Mouse (Mus musculus): ENCODE data around the gene Ifna5. TPM values are rescaled to one million over a fixed set of nuclear protein-coding genes. Genes with fewer than 3 reads are reported as not detected.
"Not testable (repeated sequence)": the region's sequence is repeated elsewhere in the genome, so short reads cannot be mapped to it uniquely, and the experiment has no call there.

Gene Ifna5
- total RNA-seq (2021) = not detected

DNA sequence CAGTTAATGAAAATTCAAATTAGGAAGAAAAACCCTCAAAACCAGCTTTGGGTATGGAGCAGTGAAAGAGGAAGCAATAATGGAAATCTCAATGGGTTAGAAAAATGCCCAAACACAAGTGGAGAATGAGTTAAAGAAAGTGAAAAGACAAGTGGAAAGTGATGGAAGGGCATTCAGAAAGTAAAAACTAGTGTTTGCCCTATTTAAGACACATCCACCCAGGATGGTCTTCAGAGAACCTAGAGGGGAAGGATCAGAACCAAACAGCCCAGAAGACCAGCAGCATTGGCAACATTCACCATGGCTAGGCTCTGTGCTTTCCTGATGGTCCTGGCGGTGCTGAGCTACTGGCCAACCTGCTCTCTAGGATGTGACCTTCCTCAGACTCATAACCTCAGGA, at the start of gene Ifna5:
TSS of gene Ifna5 (plus strand) at position 301 of the 400 bp plus-strand sequence.
- DNase-seq (ENCODE audit: low spot score); intact Hi-C loops (cut with DNase I): not testable (repeated sequence)

DNA sequence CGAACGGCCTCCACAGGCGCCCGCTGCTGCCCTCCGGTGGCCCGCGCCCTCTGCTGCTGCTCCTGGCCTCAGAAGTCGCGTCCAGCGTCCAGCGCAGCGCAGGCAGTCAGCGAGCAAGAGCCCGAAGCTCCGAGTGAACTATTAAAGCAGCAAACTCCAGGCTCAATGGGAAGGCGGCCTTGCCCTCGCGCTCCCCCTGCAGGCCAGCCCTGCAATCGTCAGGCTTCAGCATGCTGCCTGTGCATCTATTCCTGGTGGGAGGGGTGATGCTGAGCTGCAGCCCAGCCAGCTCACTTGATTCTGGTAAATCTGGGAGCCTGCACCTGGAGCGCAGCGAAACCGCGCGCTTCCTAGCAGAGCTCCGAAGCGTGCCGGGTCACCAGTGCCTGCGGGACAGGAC, 46.9 kb upstream of the Ifna5 start, which contains the start of gene Gm13277:
TSS of gene Gm13277 (plus strand) at position 231 of the 400 bp plus-strand sequence.
- DNase-seq (ENCODE audit: low spot score) = peak; percentile 55
- intact Hi-C loops (cut with DNase I) = not testable (repeated sequence)

DNA sequence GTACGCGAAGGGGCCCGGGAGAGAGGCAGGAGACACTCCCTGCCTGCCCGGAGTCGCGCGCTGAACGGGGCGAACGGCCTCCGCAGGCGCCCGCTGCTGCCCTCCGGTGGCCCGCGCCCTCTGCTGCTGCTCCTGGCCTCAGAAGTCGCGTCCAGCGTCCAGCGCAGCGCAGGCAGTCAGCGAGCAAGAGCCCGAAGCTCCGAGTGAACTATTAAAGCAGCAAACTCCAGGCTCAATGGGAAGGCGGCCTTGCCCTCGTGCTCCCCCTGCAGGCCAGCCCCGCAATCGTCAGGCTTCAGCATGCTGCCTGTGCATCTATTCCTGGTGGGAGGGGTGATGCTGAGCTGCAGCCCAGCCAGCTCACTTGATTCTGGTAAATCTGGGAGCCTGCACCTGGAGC, 44.1 kb upstream of the Ifna5 start, which contains the start of gene Gm13278:
TSS of gene Gm13278 (plus strand) at position 301 of the 400 bp plus-strand sequence.
- DNase-seq (ENCODE audit: low spot score); intact Hi-C loops (cut with DNase I): not testable (repeated sequence)

DNA sequence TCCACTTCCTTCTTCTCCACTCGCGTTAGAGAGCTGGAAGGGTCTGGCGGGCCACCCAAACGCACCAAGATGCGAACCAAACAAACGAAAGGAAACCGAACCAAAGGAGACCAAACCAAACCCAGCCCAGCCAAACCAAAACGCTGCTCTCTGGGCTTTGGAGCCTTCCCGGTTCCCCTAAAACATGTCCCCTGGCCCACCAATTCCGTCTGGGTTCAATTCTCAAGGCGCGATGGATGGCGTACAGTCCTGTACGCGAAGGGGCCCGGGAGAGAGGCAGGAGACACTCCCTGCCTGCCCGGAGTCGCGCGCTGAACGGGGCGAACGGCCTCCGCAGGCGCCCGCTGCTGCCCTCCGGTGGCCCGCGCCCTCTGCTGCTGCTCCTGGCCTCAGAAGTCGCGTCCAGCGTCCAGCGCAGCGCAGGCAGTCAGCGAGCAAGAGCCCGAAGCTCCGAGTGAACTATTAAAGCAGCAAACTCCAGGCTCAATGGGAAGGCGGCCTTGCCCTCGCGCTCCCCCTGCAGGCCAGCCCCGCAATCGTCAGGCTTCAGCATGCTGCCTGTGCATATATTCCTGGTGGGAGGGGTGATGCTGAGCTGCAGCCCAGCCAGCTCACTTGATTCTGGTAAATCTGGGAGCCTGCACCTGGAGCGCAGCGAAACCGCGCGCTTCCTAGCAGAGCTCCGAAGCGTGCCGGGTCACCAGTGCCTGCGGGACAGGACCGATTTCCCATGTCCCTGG, 41.2 kb upstream of the Ifna5 start, which contains the start of gene Gm13275:
TSS of gene Gm13275 (plus strand) at position 552 of the 740 bp plus-strand sequence.
- intact Hi-C loops (cut with DNase I) = not testable (repeated sequence)
- DNase-seq (ENCODE audit: low spot score) = peak; percentile 76

DNA sequence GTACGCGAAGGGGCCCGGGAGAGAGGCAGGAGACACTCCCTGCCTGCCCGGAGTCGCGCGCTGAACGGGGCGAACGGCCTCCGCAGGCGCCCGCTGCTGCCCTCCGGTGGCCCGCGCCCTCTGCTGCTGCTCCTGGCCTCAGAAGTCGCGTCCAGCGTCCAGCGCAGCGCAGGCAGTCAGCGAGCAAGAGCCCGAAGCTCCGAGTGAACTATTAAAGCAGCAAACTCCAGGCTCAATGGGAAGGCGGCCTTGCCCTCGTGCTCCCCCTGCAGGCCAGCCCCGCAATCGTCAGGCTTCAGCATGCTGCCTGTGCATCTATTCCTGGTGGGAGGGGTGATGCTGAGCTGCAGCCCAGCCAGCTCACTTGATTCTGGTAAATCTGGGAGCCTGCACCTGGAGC, 38.2 kb upstream of the Ifna5 start, which contains the start of gene Gm13279:
TSS of gene Gm13279 (plus strand) at position 301 of the 400 bp plus-strand sequence.
- DNase-seq (ENCODE audit: low spot score); intact Hi-C loops (cut with DNase I): not testable (repeated sequence)

DNA sequence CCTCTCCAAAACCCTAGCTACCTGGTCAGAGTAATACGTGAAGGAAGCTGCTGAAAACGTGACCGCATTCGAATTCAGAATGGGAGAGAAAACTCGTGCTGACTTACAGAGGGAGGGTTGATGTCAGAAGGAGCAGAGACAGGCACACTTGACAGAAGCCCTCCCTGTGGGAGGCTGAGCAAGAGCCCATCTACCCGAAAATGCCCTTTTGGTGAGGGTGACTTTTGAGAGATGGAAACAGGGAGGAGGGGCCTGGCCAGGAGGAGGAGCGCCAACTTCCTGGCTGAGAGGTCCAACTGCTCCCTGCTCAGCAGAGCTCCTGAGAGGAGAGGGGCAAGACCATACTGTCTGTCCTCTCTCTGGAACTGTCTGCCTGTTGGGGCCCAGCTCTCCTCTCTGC, 36.0 kb upstream of the Ifna5 start, which contains the start of gene Gm13285:
TSS of gene Gm13285 (plus strand) at position 301 of the 400 bp plus-strand sequence.
- intact Hi-C loops (cut with DNase I); DNase-seq (ENCODE audit: low spot score): not testable (repeated sequence)

DNA sequence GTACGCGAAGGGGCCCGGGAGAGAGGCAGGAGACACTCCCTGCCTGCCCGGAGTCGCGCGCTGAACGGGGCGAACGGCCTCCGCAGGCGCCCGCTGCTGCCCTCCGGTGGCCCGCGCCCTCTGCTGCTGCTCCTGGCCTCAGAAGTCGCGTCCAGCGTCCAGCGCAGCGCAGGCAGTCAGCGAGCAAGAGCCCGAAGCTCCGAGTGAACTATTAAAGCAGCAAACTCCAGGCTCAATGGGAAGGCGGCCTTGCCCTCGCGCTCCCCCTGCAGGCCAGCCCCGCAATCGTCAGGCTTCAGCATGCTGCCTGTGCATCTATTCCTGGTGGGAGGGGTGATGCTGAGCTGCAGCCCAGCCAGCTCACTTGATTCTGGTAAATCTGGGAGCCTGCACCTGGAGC, 32.4 kb upstream of the Ifna5 start, which contains the start of gene Gm13287:
TSS of gene Gm13287 (plus strand) at position 301 of the 400 bp plus-strand sequence.
- intact Hi-C loops (cut with DNase I); DNase-seq (ENCODE audit: low spot score): not testable (repeated sequence)

DNA sequence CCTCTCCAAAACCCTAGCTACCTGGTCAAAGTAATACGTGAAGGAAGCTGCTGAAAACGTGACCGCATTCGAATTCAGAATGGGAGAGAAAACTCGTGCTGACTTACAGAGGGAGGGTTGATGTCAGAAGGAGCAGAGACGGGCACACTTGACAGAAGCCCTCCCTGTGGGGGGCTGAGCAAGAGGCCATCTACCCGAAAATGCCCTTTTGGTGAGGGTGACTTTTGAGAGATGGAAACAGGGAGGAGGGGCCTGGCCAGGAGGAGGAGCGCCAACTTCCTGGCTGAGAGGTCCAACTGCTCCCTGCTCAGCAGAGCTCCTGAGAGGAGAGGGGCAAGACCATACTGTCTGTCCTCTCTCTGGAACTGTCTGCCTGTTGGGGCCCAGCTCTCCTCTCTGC, 30.1 kb upstream of the Ifna5 start, which contains the start of gene Gm13288:
TSS of gene Gm13288 (plus strand) at position 301 of the 400 bp plus-strand sequence.
- DNase-seq (ENCODE audit: low spot score); intact Hi-C loops (cut with DNase I): not testable (repeated sequence)

DNA sequence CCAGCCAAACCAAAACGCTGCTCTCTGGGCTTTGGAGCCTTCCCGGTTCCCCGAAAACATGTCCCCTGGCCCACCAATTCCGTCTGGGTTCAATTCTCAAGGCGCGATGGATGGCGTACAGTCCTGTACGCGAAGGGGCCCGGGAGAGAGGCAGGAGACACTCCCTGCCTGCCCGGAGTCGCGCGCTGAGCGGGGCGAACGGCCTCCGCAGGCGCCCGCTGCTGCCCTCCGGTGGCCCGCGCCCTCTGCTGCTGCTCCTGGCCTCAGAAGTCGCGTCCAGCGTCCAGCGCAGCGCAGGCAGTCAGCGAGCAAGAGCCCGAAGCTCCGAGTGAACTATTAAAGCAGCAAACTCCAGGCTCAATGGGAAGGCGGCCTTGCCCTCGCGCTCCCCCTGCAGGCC, 29.6 kb upstream of the Ifna5 start:
- intact Hi-C loops (cut with DNase I) = not testable (repeated sequence)
- DNase-seq (ENCODE audit: low spot score) = peak; percentile 21

DNA sequence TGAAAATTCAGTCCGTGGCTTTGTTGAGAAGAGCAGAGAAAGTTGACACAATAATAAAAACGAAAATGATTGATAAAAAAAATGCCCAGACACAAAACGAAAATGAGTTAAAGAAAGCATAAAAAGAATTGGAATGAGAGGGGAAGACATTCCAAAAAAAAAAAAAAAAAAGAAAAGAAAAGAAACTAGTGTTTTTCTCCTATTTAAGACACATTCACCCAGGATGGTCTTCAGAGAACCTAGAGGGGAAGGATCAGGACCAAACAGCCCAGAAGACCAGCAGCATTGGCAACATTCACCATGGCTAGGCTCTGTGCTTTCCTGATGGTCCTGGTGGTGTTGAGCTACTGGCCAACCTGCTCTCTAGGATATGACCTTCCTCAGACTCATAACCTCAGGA, 19.4 kb upstream of the Ifna5 start, which contains the start of gene Ifna7:
TSS of gene Ifna7 (plus strand) at position 301 of the 400 bp plus-strand sequence.
- DNase-seq (ENCODE audit: low spot score) = no peak
- intact Hi-C loops (cut with DNase I) = no loop called here

DNA sequence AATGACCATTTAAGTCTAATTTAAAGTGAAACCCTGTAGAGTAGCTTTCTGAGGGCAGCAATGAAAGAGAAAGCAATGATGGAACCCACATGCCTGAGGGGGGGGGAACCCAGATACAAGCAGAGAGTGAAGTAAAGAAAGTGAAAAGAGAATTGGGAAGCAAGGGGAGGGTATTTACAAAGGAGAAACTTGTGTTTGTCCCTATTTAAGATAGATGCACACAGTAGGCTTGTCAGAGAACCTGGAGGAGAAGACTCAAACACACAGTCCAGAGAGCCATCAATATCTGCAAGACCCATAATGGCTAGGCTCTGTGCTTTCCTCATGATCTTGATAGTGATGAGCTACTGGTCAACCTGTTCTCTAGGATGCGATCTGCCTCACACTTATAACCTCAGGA, 15.7 kb upstream of the Ifna5 start, which contains the start of gene Ifna11:
TSS of gene Ifna11 (plus strand) at position 301 of the 400 bp plus-strand sequence.
- intact Hi-C loops (cut with DNase I) = loop anchor here (5.0 kb wide), 1 partner anchor 137 kb away; the partner anchor contains the start of gene Ifna2
- DNase-seq (ENCODE audit: low spot score) = no peak

DNA sequence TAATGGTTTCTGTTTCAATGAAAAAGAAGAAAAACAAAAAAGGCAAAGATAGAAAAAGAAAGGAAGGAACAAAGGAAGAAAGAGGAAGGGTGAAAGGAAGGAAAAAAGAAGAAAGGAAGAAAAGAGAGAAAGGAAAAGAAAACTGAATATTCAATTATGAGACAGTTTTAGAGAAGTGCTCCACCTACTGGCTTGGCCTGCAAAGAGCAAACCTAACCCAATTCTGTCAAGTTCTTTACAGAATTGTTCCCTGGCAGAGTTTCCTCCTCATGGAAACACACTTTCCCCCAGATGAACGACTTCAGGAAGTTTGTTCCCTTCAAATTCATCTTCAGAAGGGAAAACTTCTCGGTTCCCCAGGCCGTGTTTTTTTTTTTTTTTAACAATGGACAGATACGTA, 12.3 kb upstream of the Ifna5 start:
- intact Hi-C loops (cut with DNase I) = loop anchor here (5.0 kb wide), 1 partner anchor 141 kb away; the partner anchor contains the start of gene Ifna2
- DNase-seq (ENCODE audit: low spot score) = no peak

DNA sequence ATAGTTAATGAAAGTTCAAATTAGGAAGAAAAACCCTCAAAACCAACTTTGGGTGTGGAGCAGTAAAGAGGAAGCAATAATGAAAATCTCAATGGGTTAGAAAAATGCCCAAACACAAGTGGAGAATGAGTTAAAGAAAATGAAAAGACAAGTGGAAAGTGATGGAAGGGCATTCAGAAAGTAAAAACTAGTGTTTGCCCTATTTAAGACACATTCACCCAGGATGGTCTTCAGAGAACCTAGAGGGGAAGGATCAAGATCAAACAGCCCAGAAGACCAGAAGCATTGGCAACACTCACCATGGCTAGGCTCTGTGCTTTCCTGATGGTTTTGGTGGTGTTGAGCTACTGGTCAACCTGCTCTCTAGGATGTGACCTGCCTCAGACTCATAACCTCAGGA, 8.2 kb upstream of the Ifna5 start, which contains the start of gene Ifna6:
TSS of gene Ifna6 (plus strand) at position 301 of the 400 bp plus-strand sequence.
- DNase-seq (ENCODE audit: low spot score); intact Hi-C loops (cut with DNase I): not testable (repeated sequence)

DNA sequence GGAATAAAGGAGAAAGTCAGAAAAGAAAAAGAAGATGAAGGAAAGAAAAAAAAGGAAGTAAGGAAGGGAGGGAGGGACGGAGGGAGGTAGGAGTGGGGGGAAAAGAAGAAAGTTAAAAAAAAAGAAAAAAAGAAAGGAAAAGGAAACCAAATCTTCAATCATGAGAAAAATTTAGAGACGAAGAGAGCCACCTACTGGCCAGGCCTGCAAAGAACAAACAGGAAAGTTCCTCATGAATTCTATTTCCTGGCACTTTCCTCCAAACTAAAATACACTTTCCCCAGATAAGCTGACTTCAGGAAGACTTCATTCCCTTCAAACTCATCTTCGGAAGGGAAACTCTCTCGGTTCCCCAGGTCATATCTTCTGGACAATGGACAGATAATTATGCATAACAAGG, 4.8 kb upstream of the Ifna5 start:
- DNase-seq (ENCODE audit: low spot score) = no peak
- intact Hi-C loops (cut with DNase I) = no loop called here

DNA sequence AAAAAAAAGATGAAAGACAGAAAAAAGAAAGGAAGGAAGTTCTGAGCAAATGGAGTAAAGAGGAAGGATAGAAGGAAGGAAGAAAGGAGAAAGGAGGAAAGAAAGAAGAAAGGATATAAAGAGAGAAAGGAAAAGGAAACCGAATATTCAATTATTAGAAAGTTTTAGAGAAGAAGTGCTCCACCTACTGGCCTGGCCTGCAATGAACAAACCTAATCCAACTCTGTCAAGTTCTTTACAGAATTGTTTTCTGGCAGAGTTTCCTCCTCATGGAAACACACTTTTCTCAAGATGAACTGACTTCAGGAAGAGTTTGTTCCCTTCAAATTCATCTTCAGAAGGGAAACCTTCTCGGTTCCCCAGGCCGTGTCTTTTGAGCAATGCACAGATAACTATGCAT, 3.5 kb downstream of the Ifna5 start:
- intact Hi-C loops (cut with DNase I) = no loop called here
- no peak for DNase-seq (ENCODE audit: low spot score)

DNA sequence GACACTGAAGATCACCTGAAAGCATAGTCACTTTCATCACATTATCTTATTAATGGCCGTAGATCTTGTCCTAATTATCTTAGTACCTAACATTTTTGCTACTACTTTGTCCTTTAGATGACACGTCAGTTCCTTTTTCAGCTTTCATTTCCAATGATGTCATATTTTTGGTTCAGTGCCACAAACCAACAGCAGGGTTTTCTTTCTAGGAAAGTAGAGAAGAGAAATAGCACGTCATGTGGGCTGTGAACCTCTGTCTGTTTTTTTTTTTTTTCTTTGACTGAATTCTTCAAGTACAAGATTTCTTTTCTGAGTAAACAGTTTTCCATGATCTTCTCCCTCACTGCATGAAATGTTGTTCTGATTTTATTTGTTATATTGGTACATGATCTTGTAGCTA, 4.7 kb downstream of the Ifna5 start:
- no peak for DNase-seq (ENCODE audit: low spot score)
- intact Hi-C loops (cut with DNase I) = no loop called here

DNA sequence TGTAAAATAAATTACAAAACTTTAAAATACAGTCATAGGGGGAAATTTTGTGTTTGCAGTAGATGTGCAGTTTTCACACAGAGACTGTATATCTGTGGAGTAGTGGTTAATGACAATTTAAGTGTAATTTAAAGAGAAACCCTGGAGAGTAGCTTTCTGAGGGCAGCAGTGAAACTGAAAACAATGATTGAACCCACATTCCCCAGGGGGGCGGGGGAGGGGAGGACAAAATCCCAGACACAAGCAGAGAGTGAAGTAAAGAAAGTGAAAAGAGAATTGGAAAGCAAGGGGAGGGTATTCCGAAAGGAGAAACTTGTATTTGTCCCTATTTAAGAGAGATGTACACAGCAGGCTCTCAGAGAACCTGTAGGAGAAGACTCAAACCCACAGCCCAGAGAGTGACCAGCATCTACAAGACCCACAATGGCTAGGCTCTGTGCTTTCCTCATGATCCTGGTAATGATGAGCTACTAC, 6.2 kb downstream of the Ifna5 start, which contains the start of gene Ifna4:
TSS of gene Ifna4 (plus strand) at position 424 of the 474 bp plus-strand sequence.
- intact Hi-C loops (cut with DNase I) = no loop called here
- DNase-seq (ENCODE audit: low spot score) = no peak

DNA sequence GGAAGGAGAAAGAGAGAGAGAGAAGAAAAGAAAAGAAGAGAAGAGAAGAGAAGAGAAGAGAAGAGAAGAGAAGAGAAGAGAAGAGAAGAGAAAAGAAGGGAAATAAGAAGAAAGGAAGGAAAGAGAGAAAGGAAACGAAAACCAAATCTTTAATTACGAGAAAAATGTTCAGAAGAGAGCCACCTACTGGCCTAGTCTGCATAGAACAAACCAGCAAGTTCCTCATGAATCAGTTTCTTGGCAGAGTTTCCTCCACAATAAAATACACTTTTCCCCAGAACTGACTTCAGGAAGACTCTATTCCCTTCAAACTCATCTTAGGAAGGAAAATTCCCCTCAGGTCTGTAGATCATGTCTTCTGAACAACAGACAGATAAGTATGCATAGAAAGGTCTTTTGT, 10.0 kb downstream of the Ifna5 start:
- intact Hi-C loops (cut with DNase I) = no loop called here

DNA sequence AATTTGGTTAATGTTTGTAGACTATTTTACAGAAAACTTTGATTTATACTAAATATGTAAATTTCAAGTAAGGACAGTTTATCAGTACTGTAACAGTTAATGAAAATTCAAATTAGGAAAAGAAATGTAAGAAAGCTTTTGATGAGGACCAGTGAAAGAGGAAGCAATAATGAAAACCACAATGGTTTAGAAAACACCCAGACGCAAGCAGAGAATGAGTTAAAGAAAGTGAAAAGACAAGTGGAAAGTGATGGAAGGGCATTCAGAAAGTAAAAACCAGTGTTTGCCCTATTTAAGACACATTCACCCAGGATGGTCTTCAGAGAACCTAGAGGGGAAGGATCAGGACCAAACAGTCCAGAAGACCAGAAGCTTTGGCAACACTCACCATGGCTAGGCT, 14.4 kb downstream of the Ifna5 start, which contains the start of gene Ifna1:
TSS of gene Ifna1 (plus strand) at position 390 of the 400 bp plus-strand sequence.
- intact Hi-C loops (cut with DNase I) = no loop called here
- DNase-seq (ENCODE audit: low spot score) = no peak

More for the DNA sequence above, 10.0 kb downstream of the Ifna5 start:
- DNase-seq (ENCODE audit: low spot score) = no peak

DNA sequence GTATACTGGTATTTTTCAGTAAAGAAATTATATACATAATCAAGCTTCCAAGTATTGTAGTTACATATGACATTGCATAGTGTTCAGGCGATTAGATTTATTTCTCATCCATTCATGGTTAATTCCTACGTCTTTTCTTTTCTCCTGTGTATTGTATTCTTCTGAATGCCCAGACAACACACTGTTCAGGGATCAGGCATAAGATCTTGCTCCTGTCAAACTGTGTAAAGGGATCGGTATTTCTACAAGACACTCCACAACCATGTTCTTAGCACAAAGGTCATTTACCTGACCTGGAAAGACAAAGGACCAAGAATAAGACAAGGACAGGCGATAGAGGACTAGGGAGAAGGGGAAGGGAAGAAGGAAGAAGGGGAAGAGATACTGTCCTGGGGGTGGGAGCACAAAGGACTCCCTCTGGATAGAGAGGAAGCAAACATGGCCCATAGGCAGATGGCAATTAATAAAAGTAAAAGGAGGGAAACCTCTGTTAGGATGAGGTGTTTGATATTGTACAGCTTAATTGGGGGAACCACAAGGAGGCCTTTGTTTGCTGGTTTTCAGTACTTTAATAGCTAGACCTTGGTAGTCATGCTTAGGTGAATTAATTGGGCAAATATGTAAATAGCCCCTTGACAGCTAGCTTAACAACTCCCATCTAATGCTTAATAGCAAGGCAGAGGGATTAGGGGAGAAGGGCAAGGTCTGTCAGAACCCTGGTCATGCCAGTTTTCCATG, 15.9 kb downstream of the Ifna5 start:
- intact Hi-C loops (cut with DNase I) = no loop called here
- DNase-seq (ENCODE audit: low spot score) = no peak

Measured in heart, postnatal 25 days (tissue).